Comparison of ENCODE assay signal across 8 mouse cellular contexts in genomic region chr2:152828532-152828931, GRCm38 (mm10). TPM values are rescaled to one million over a fixed set of nuclear protein-coding genes. Genes with fewer than 3 reads are reported as not detected.
A peak's percentile ranks its signal among the peaks of the same experiment; 100 is the strongest.
DNase-seq lines count a peak whose midpoint lies in the region; ATAC-seq and TF ChIP-seq lines count a peak whose summit lies in the region.

No protein-coding gene starts in this region.

- no peak for ATAC-seq in hindbrain, embryonic 11.5 days (ENCODE audit: low FRiP score)
- no peak for ATAC-seq in limb, embryonic 14.5 days (ENCODE audit: low FRiP score, low read depth)
- no peak for ATAC-seq in stomach, postnatal 0 days (ENCODE audit: low FRiP score, low TSS enrichment)

- H3K9me3 ChIP-seq in hindbrain, embryonic 11.5 days (ENCODE audit: control insufficient read depth, low read length), result no peaks in the 10 kb centered on the region
- H3K9me3 ChIP-seq in limb, embryonic 14.5 days (ENCODE audit: control insufficient read depth, low read length), result no peaks in the 10 kb centered on the region
- no peaks in the 10 kb centered on the region for H3K9me3 ChIP-seq in stomach, postnatal 0 days (ENCODE audit: control insufficient read depth, low read length)

- peak overlapping the region; percentile 80 for H3K4me3 ChIP-seq in gastrocnemius, adult 2 months
- peak overlapping the region; percentile 71 for H3K4me3 ChIP-seq in hindbrain, embryonic 11.5 days (ENCODE audit: low read depth, low read length)
- peak overlapping the region; percentile 76 for H3K4me3 ChIP-seq in limb, embryonic 14.5 days (replicated peaks; ENCODE audit: low read length)
- peak overlapping the region; percentile 79; the same call in 1 of the 2 replicates for H3K4me3 ChIP-seq in stomach, postnatal 0 days (ENCODE audit: low read depth, low read length)

- H3K36me3 ChIP-seq in hindbrain, embryonic 11.5 days (ENCODE audit: control insufficient read depth, insufficient read depth, low read length), result no peaks in the 10 kb centered on the region
- H3K36me3 ChIP-seq in limb, embryonic 14.5 days (ENCODE audit: control insufficient read depth, insufficient read depth, low read length), result no peaks in the 10 kb centered on the region
- no peaks in the 10 kb centered on the region for H3K36me3 ChIP-seq in stomach, postnatal 0 days (ENCODE audit: control insufficient read depth, insufficient read depth, low read length)

- WGBS in hindbrain, embryonic 11.5 days, result 69% methylated on average over 1 of the region's 1 CpGs
- 54% methylated on average over 1 of the region's 1 CpGs for WGBS in limb, embryonic 14.5 days
- WGBS in stomach, postnatal 0 days, result 42% methylated on average over 1 of the region's 1 CpGs

- H3K9ac ChIP-seq in hindbrain, embryonic 11.5 days (ENCODE audit: low read depth, low read length), result no peak overlapping the region
- H3K9ac ChIP-seq in limb, embryonic 14.5 days (ENCODE audit: low read depth, low read length, severe bottlenecking), result peak overlapping the region; percentile 86
- peak overlapping the region; percentile 93 for H3K9ac ChIP-seq in stomach, postnatal 0 days (ENCODE audit: low read length)

- intact Hi-C loops in gastrocnemius, adult 2 months (cut with DNase I), result no loop called here
- intact Hi-C loops in gastrocnemius, postnatal 36 days (cut with DNase I), result loop anchor here (2.0 kb wide), 1 partner anchor 62 kb away; no protein-coding TSS in a partner anchor
- intact Hi-C loops in left cerebral cortex, postnatal 10 days (cut with DNase I), result loop anchor here (5.0 kb wide), 1 partner anchor 41 kb away; no protein-coding TSS in a partner anchor

- peak overlapping the region; percentile 99 for H3K27ac ChIP-seq in gastrocnemius, adult 2 months
- H3K27ac ChIP-seq in hindbrain, embryonic 11.5 days (ENCODE audit: low read depth, low read length), result no peak overlapping the region
- peak overlapping the region; percentile 50; the same call in 1 of the 2 replicates for H3K27ac ChIP-seq in limb, embryonic 14.5 days (replicated peaks; ENCODE audit: low read depth, low read length)
- H3K27ac ChIP-seq in stomach, postnatal 0 days (replicated peaks), result peak overlapping the region; percentile 99

- no peaks in the 10 kb centered on the region for H3K27me3 ChIP-seq in hindbrain, embryonic 11.5 days (ENCODE audit: control insufficient read depth, insufficient read depth, low read length)
- no peaks in the 10 kb centered on the region for H3K27me3 ChIP-seq in limb, embryonic 14.5 days (ENCODE audit: control insufficient read depth, insufficient read depth, low read length)
- H3K27me3 ChIP-seq in stomach, postnatal 0 days (ENCODE audit: control insufficient read depth, insufficient read depth, low read length), result no peaks in the 10 kb centered on the region

- H3K4me1 ChIP-seq in hindbrain, embryonic 11.5 days (replicated peaks; ENCODE audit: control insufficient read depth, insufficient read depth, low read length), result peaks cover 7% of the 10 kb centered on the region
- peaks cover 37% of the 10 kb centered on the region for H3K4me1 ChIP-seq in limb, embryonic 14.5 days (ENCODE audit: control insufficient read depth, insufficient read depth, low read length)
- peaks cover 9% of the 10 kb centered on the region for H3K4me1 ChIP-seq in stomach, postnatal 0 days (replicated peaks; ENCODE audit: control insufficient read depth, insufficient read depth)

- peak overlapping the region; percentile 69 for H3K4me2 ChIP-seq in hindbrain, embryonic 11.5 days (replicated peaks; ENCODE audit: low read depth, low read length)
- peak overlapping the region; percentile 76 for H3K4me2 ChIP-seq in limb, embryonic 14.5 days (replicated peaks; ENCODE audit: low read depth, low read length, severe bottlenecking)
- H3K4me2 ChIP-seq in stomach, postnatal 0 days (replicated peaks; ENCODE audit: low read depth), result peak overlapping the region; percentile 72

- TF ChIP-seq POLR2A in limb, embryonic 14.5 days (IDR thresholded peaks at IDR 0.05; ENCODE audit: borderline replicate concordance, extremely low read depth, insufficient read depth, insufficient read length), result no peak

- no peak for DNase-seq in gastrocnemius, adult 2 months
- DNase-seq in gastrocnemius, postnatal 36 days, result no peak
- DNase-seq in brain, adult 2 months (ENCODE audit: low read depth, low spot score), result peak; percentile 85
- DNase-seq in hindbrain, embryonic 11.5 days (ENCODE audit: low spot score), result no peak
- DNase-seq in limb, embryonic 14.5 days (ENCODE audit: low spot score), result no peak
- peak; percentile 68 for DNase-seq in stomach, postnatal 0 days (ENCODE audit: low spot score)
- DNase-seq in left cerebral cortex, postnatal 10 days (ENCODE audit: extremely low spot score in 1 of 2, low spot score in 2 of 2), result no peak
- no peak for DNase-seq in ovary, postnatal 10 days (ENCODE audit: low spot score)

- TF ChIP-seq EP300 in stomach, postnatal 0 days (optimal IDR thresholded peaks at IDR 0.05), result no peak

- no peak for TF ChIP-seq CTCF in gastrocnemius, adult 2 months (IDR thresholded peaks at IDR 0.05)
- no peak for TF ChIP-seq CTCF in stomach, postnatal 0 days (IDR thresholded peaks at IDR 0.05; ENCODE audit: low read depth)

RNA-seq across cellular contexts. Expression of gene Bcl2l1, which starts 3.0 kb away (rescaled TPM):
- 10 to 100 TPM; 15.7 to 40.3 TPM for total RNA-seq in gastrocnemius, adult 2 months (2021)
- 10 to 100 TPM; 15.4 to 17.6 TPM for total RNA-seq in gastrocnemius, postnatal 36 days (2021)
- 129 and 134 TPM in 2 replicates for polyA plus RNA-seq in hindbrain, embryonic 11.5 days (2014; fragmentation: Nextera tagmentation; extraction: Ambion mirVana)
- polyA plus RNA-seq in limb, embryonic 14.5 days (2012; rRNA removed), result 46.8 and 54.3 TPM in 2 replicates
- polyA plus RNA-seq in limb, embryonic 14.5 days (2014; fragmentation: Nextera tagmentation; extraction: Ambion mirVana), result 91.2 and 96.3 TPM in 2 replicates
- 45.6 and 48.7 TPM in 2 replicates for polyA plus RNA-seq in stomach, postnatal 0 days (2015; fragmentation: Nextera tagmentation; extraction: Ambion mirVana)
- 100 to 1,000 TPM; 118 to 123 TPM for total RNA-seq in left cerebral cortex, postnatal 10 days (2021)

RNA-seq across cellular contexts. Expression of gene Tpx2, which starts 19.2 kb away (rescaled TPM):
- 1 to 10 TPM; 1.1 to 1.7 TPM for total RNA-seq in gastrocnemius, adult 2 months (2021)
- 1 to 10 TPM; 1.4 to 1.9 TPM for total RNA-seq in gastrocnemius, postnatal 36 days (2021)
- polyA plus RNA-seq in hindbrain, embryonic 11.5 days (2014; fragmentation: Nextera tagmentation; extraction: Ambion mirVana), result 139 and 140 TPM in 2 replicates
- polyA plus RNA-seq in limb, embryonic 14.5 days (2012; rRNA removed), result 36.0 and 51.3 TPM in 2 replicates
- 71.8 and 83.6 TPM in 2 replicates for polyA plus RNA-seq in limb, embryonic 14.5 days (2014; fragmentation: Nextera tagmentation; extraction: Ambion mirVana)
- polyA plus RNA-seq in stomach, postnatal 0 days (2015; fragmentation: Nextera tagmentation; extraction: Ambion mirVana), result 14.0 and 17.7 TPM in 2 replicates
- total RNA-seq in left cerebral cortex, postnatal 10 days (2021), result 1 to 10 TPM; 4.3 to 5.0 TPM

Comparison
In these comparisons a context has a peak if more than half of its experiments do, and no peak if none do; other contexts are left out.
1. DNase-seq: peak in brain, adult 2 months (single experiment) and stomach, postnatal 0 days (single experiment); none in gastrocnemius, adult 2 months (single experiment), gastrocnemius, postnatal 36 days (0 of 2), hindbrain, embryonic 11.5 days (single experiment), limb, embryonic 14.5 days (single experiment), left cerebral cortex, postnatal 10 days (0 of 2) and ovary, postnatal 10 days (single experiment).
2. Peak in every context shown above with its lines, with median percentiles within 50 percentile points of each other: H3K4me3 ChIP-seq and H3K4me2 ChIP-seq.